In the genomic region with DNA sequence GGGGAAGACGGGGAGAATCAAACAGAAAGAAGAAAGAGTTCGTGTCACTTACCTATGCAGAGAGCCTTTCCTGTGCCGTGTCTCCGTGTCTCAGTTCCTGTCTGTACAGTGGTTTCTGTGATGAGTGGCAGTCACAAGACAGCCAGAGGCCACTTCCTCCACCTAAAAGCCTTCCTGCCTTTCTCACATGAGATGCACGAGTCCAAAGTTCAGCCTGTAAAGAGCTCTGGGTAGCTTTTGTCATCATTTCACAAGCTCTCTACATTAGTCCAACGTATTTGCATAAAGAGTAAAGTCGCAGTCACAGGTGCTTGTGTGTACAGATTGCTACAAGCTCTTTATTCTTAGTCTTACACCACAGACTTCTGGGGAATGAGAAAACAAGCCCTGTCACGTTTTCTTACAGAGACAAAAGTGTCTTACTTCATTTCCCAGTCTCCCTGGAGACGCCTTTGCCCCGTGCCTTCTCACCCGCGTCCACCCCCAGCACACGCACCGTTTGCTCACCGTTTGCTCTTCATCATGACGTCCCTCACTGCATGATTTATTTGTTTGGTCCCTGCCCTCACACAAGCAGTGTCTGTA, we compare ENCODE assay signal across 9 mouse cellular contexts. TPM values are rescaled to one million over a fixed set of nuclear protein-coding genes. Genes with fewer than 3 reads are reported as not detected.
A peak's percentile ranks its signal among the peaks of the same experiment; 100 is the strongest.
DNase-seq lines count a peak whose midpoint lies in the region; ATAC-seq and TF ChIP-seq lines count a peak whose summit lies in the region.
"Had no signal": no experiment of that assay in that cellular context is flagged by ENCODE, and none has a peak within 500 bp of the region (broad histone marks: within the 10 kb centered on the region; RNA-seq: fewer than 3 reads in every experiment).

TSS of gene Hpgds (minus strand) at position 288 of the 585 bp plus-strand sequence.

- H3K4me2 ChIP-seq in neural tube, embryonic 11.5 days (ENCODE audit: low read depth): no peak within 1 kb of the TSS
- H3K4me2 ChIP-seq in hindbrain, embryonic 14.5 days (replicated peaks): peak within 1 kb of the TSS; percentile 44
- H3K4me2 ChIP-seq in lung, postnatal 0 days (replicated peaks; ENCODE audit: low read depth, low read length): peak within 1 kb of the TSS; percentile 36
- H3K4me2 ChIP-seq: liver, embryonic 15.5 days had no signal

- TF ChIP-seq EP300 in lung, postnatal 0 days (IDR thresholded peaks at IDR 0.05): no peak

- TF ChIP-seq CTCF in lung, postnatal 0 days (IDR thresholded peaks at IDR 0.05): no peak
- TF ChIP-seq CTCF in cerebellum, adult 2 months (IDR thresholded peaks at IDR 0.05; ENCODE audit: borderline replicate concordance, insufficient read depth, low read depth, low read length): no peak

- H3K36me3 ChIP-seq in neural tube, embryonic 11.5 days (ENCODE audit: control insufficient read depth, insufficient read depth, low read length): no peaks in the 10 kb centered on the region
- no peaks in the 10 kb centered on the region for H3K36me3 ChIP-seq in hindbrain, embryonic 14.5 days (replicated peaks; ENCODE audit: control insufficient read depth, insufficient read depth)
- H3K36me3 ChIP-seq in lung, postnatal 0 days (ENCODE audit: insufficient read depth, low read length): no peaks in the 10 kb centered on the region
- H3K36me3 ChIP-seq: liver, embryonic 15.5 days had no signal

- TF ChIP-seq POLR2A in cerebellum, adult 2 months (IDR thresholded peaks at IDR 0.05; ENCODE audit: borderline replicate concordance, insufficient read depth, low read length): no peak

- ATAC-seq in neural tube, embryonic 11.5 days (ENCODE audit: insufficient read depth, low FRiP score, low TSS enrichment): peak; percentile 45; the same call in 1 of the 2 replicates
- no peak; the same call in 1 of the 2 replicates for ATAC-seq in hindbrain, embryonic 14.5 days (ENCODE audit: low FRiP score)
- ATAC-seq in lung, postnatal 0 days: peak; percentile 58

- WGBS in neural tube, embryonic 11.5 days: 33% methylated on average over 16 of the region's 16 CpGs
- WGBS in hindbrain, embryonic 14.5 days: 11% methylated on average over 16 of the region's 16 CpGs
- WGBS in lung, postnatal 0 days: 32% methylated on average over 16 of the region's 16 CpGs
- 22% methylated on average over 16 of the region's 16 CpGs for WGBS in cerebellum, adult 2 months

- H3K9me3 ChIP-seq in neural tube, embryonic 11.5 days (ENCODE audit: control insufficient read depth, low read length): no peaks in the 10 kb centered on the region
- no peaks in the 10 kb centered on the region for H3K9me3 ChIP-seq in hindbrain, embryonic 14.5 days (ENCODE audit: control insufficient read depth, low read length)
- H3K9me3 ChIP-seq in lung, postnatal 0 days (ENCODE audit: low read length): no peaks in the 10 kb centered on the region
- H3K9me3 ChIP-seq: liver, embryonic 15.5 days had no signal

- no peak within 1 kb of the TSS for H3K27ac ChIP-seq in neural tube, embryonic 11.5 days (ENCODE audit: low read depth, low read length)
- no peak within 1 kb of the TSS for H3K27ac ChIP-seq in hindbrain, embryonic 14.5 days
- no peak within 1 kb of the TSS for H3K27ac ChIP-seq in lung, postnatal 0 days (ENCODE audit: low read length)
- no peak within 1 kb of the TSS for H3K27ac ChIP-seq in cerebellum, adult 2 months (ENCODE audit: insufficient read depth, low read length)
- H3K27ac ChIP-seq: liver, embryonic 15.5 days had no signal

- no peak within 1 kb of the TSS for H3K4me3 ChIP-seq in neural tube, embryonic 11.5 days (ENCODE audit: low read depth, low read length)
- H3K4me3 ChIP-seq in hindbrain, embryonic 14.5 days (replicated peaks; ENCODE audit: low read length): no peak within 1 kb of the TSS
- H3K4me3 ChIP-seq in lung, postnatal 0 days (ENCODE audit: low read depth, low read length): no peak within 1 kb of the TSS
- no peak within 1 kb of the TSS for H3K4me3 ChIP-seq in cerebellum, adult 2 months (replicated peaks; ENCODE audit: insufficient read depth, low read depth, low read length)
- H3K4me3 ChIP-seq: liver, embryonic 15.5 days had no signal

- no peaks in the 10 kb centered on the region for H3K27me3 ChIP-seq in neural tube, embryonic 11.5 days (ENCODE audit: control insufficient read depth, insufficient read depth, low read length)
- no peaks in the 10 kb centered on the region for H3K27me3 ChIP-seq in hindbrain, embryonic 14.5 days (ENCODE audit: control insufficient read depth, insufficient read depth, low read length)
- no peaks in the 10 kb centered on the region for H3K27me3 ChIP-seq in lung, postnatal 0 days (replicated peaks; ENCODE audit: insufficient read depth, low read length)
- no peaks in the 10 kb centered on the region for H3K27me3 ChIP-seq in cerebellum, adult 2 months (ENCODE audit: control insufficient read depth, insufficient read depth, low read length)
- H3K27me3 ChIP-seq: liver, embryonic 15.5 days had no signal

- no peak within 1 kb of the TSS for H3K9ac ChIP-seq in neural tube, embryonic 11.5 days (ENCODE audit: low read length)
- 0 out of 2 replicates have a peak within 1 kb of the TSS, but pooled peaks have one; percentile 1 for H3K9ac ChIP-seq in hindbrain, embryonic 14.5 days
- H3K9ac ChIP-seq in lung, postnatal 0 days (replicated peaks; ENCODE audit: low read depth): no peak within 1 kb of the TSS
- H3K9ac ChIP-seq: liver, embryonic 15.5 days had no signal

- DNase-seq in neural tube, embryonic 11.5 days (ENCODE audit: low spot score): no peak
- DNase-seq in neural tube, embryonic 10.5 days (ENCODE audit: extremely low spot score, low spot score): no peak
- peak; percentile 39 for DNase-seq in hindbrain, embryonic 14.5 days (ENCODE audit: low spot score)
- peak; percentile 50 for DNase-seq in lung, postnatal 0 days (ENCODE audit: low spot score)
- peak; percentile 20 for DNase-seq in skeletal muscle tissue, adult 2 months (ENCODE audit: low read depth, low spot score)
- DNase-seq in cerebellum, adult 2 months: no peak
- DNase-seq in gastrocnemius, postnatal 4 days (ENCODE audit: low spot score in 2 of 2): no peak
- no peak for DNase-seq in frontal cortex, postnatal 14 days (ENCODE audit: low spot score in 2 of 2)

- H3K4me1 ChIP-seq in neural tube, embryonic 11.5 days (ENCODE audit: control insufficient read depth, insufficient read depth, low read length): no peaks in the 10 kb centered on the region
- 0 out of 2 replicates have a peak, but pooled peaks cover 10% of the 10 kb centered on the region for H3K4me1 ChIP-seq in hindbrain, embryonic 14.5 days (replicated peaks; ENCODE audit: control insufficient read depth, insufficient read depth, low read length)
- no peaks in the 10 kb centered on the region for H3K4me1 ChIP-seq in lung, postnatal 0 days (ENCODE audit: insufficient read depth, low read depth, low read length)
- H3K4me1 ChIP-seq in cerebellum, adult 2 months (ENCODE audit: control insufficient read depth, insufficient read depth, low read length): no peaks in the 10 kb centered on the region
- H3K4me1 ChIP-seq: liver, embryonic 15.5 days had no signal

RNA-seq across cellular contexts. Expression of gene Hpgds, which starts in this region (rescaled TPM):
- polyA plus RNA-seq in neural tube, embryonic 11.5 days (2014; fragmentation: Nextera tagmentation; extraction: Ambion mirVana): 5.3 and 7.0 TPM in 2 replicates
- 3.7 and 5.0 TPM in 2 replicates for polyA plus RNA-seq in hindbrain, embryonic 14.5 days (2014; fragmentation: Nextera tagmentation; extraction: Ambion mirVana)
- polyA plus RNA-seq in lung, postnatal 0 days (2015; fragmentation: Nextera tagmentation; extraction: Ambion mirVana): 3.5 and 3.9 TPM in 2 replicates
- polyA plus RNA-seq in cerebellum, adult 2 months (2012; rRNA removed): 2.0 and 2.4 TPM in 2 replicates
- 1 to 10 TPM; 4.3 to 4.5 TPM for total RNA-seq in gastrocnemius, postnatal 4 days (2021)

Comparison
In these comparisons a context has a peak if more than half of its experiments do, and no peak if none do; other contexts are left out.
1. DNase-seq: peak in hindbrain, embryonic 14.5 days (single experiment), lung, postnatal 0 days (single experiment) and skeletal muscle tissue, adult 2 months (single experiment); none in neural tube, embryonic 11.5 days (single experiment), neural tube, embryonic 10.5 days (single experiment), cerebellum, adult 2 months (0 of 2), gastrocnemius, postnatal 4 days (0 of 2) and frontal cortex, postnatal 14 days (0 of 2).